Mouse (Mus musculus) erythroblast, embryonic 14.5 days (primary cell): ENCODE measurements around the gene Magi2.

Experiments used
- GATA1 ChIP-seq: IDR thresholded peaks from 2 replicates; pipeline ENCODE4 v1.6.1; 2012; ENCODE audit warnings: low read length, inconsistent platforms, mixed read lengths
- TAL1 ChIP-seq: IDR thresholded peaks from 3 replicates; pipeline ENCODE4 v1.6.1; 2012; ENCODE audit warnings: low read length, inconsistent platforms, mixed read lengths

- TF ChIP-seq TAL1 (no peak), GATA1 (no peak)
Observed at GRCm38 (mm10) chr5:20109496-20109895, 882.7 kb downstream of the Magi2 start.
